Mouse (Mus musculus) thymus, adult 2 months (tissue): ENCODE measurements around the gene Rab5a. TPM values are rescaled to one million over a fixed set of nuclear protein-coding genes. Genes with fewer than 3 reads are reported as not detected.
"Not testable (repeated sequence)": the region's sequence is repeated elsewhere in the genome, so short reads cannot be mapped to it uniquely, and the experiment has no call there.

Source experiments
- DNase-seq: peaks from one replicate; pipeline ENCODE4 v3.0.0; 2021
- H3K27ac ChIP-seq: fragments of 200-500 bp; 2 replicates; pipeline ENCODE4 v1.5.1; 2012; ENCODE audit warnings: low read length, control low read depth; ENCODE audit not compliant: control insufficient read depth, insufficient read depth
- H3K27me3 ChIP-seq: fragments of 200-500 bp; 2 replicates; pipeline ENCODE4 v1.6.1; 2012; ENCODE audit warnings: mild to moderate bottlenecking, low read length, moderate library complexity, mixed read lengths; ENCODE audit not compliant: control insufficient read depth, insufficient read depth
- H3K36me3 ChIP-seq: fragments of 200-500 bp; 2 replicates; pipeline ENCODE4 v1.6.1; 2012; ENCODE audit warnings: mild to moderate bottlenecking, low read length, moderate library complexity; ENCODE audit not compliant: control insufficient read depth, insufficient read depth
- H3K4me1 ChIP-seq: fragments of 200-500 bp; replicated peaks from 2 replicates; pipeline ENCODE4 v1.6.1; 2012; ENCODE audit warnings: low read length; ENCODE audit not compliant: control insufficient read depth, insufficient read depth
- H3K4me3 ChIP-seq: fragments of 200-500 bp; 2 replicates; pipeline ENCODE4 v1.5.1; 2012; ENCODE audit warnings: mild to moderate bottlenecking, low read length, control low read depth, moderate library complexity; ENCODE audit not compliant: control insufficient read depth, insufficient read depth
- CTCF ChIP-seq: fragments of 200-500 bp; IDR thresholded peaks from 2 replicates; pipeline ENCODE4 v1.5.1; 2012; ENCODE audit warnings: mild to moderate bottlenecking, control low read depth, low read length, moderate library complexity, borderline replicate concordance; ENCODE audit not compliant: control insufficient read depth, poor library complexity, insufficient read depth; ENCODE audit errors: extremely low read depth
- POLR2A ChIP-seq: fragments of 200-500 bp; IDR thresholded peaks from 2 replicates; pipeline ENCODE4 v1.6.1; 2012; ENCODE audit warnings: mild to moderate bottlenecking, low read length, control low read depth, moderate library complexity; ENCODE audit not compliant: control insufficient read depth, poor library complexity, insufficient read depth; ENCODE audit errors: extremely low read depth
- WGBS: fragments of 180-500 bp; shearing (Covaris S2); methylation state at CpG from one replicate; pipeline ENCODE4 v1.1.7; 2018; 5-methylcytosine and 5-hydroxymethylcytosine counted together
- polyA plus RNA-seq: library from polyadenylated mRNA; depleted of rRNA; stranded (reverse); fragments of >200 nt; gene quantifications from 2 replicates; pipeline ENCODE4 v1.2.3, GENCODE M21; 2012

Rab5a gene
- polyA plus RNA-seq, 1 experiment = 8.4 TPM

- no peak overlapping the region for H3K27ac ChIP-seq
- WGBS = 92% methylated on average over 2 of the region's 2 CpGs
- no peaks in the 10 kb centered on the region for H3K4me1 ChIP-seq
- no peaks in the 10 kb centered on the region for H3K27me3 ChIP-seq
- no peak for TF ChIP-seq CTCF
- no peak for TF ChIP-seq POLR2A
- no peak for DNase-seq
- no peaks in the 10 kb centered on the region; the same call in 1 of the 2 replicates for H3K36me3 ChIP-seq
- H3K4me3 ChIP-seq = no peak overlapping the region
These were observed 33.4 kb downstream of the Rab5a start for GRCm38 (mm10) chr17:53512311-53512951.

DNA sequence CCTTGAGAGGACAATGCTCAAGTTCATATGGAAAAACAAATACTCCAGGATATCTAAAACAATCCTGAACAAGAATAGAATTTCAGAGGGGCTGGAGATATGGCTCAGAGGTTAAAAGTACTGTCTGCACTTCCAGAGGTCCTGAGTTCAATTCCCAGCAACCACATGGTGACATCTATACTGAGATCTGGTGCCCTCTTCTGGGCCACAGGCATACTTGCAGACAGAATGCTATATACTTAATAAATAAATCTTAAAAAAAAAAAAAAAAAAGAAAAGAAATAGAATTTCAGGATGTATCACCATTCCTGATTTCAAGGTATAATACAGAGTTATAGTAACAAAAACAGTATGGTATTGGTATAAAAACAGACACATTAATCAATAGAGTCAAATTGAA lies 40.3 kb downstream of the Rab5a start:
- H3K27ac ChIP-seq = no peak overlapping the region
- no peaks in the 10 kb centered on the region for H3K4me1 ChIP-seq
- DNase-seq = no peak
- TF ChIP-seq CTCF (no peak), POLR2A (no peak)
- H3K36me3 ChIP-seq = no peaks in the 10 kb centered on the region
- H3K27me3 ChIP-seq = no peaks in the 10 kb centered on the region
- no peak overlapping the region for H3K4me3 ChIP-seq

GRCm38 (mm10) chr17:53520509-53520908 lies 41.5 kb downstream of the Rab5a start:
- no peak for DNase-seq
- H3K27me3 ChIP-seq = no peaks in the 10 kb centered on the region
- H3K27ac ChIP-seq = no peak overlapping the region
- H3K36me3 ChIP-seq = no peaks in the 10 kb centered on the region
- no peaks in the 10 kb centered on the region for H3K4me1 ChIP-seq
- TF ChIP-seq POLR2A (no peak), CTCF (no peak)
- no peak overlapping the region for H3K4me3 ChIP-seq

DNA sequence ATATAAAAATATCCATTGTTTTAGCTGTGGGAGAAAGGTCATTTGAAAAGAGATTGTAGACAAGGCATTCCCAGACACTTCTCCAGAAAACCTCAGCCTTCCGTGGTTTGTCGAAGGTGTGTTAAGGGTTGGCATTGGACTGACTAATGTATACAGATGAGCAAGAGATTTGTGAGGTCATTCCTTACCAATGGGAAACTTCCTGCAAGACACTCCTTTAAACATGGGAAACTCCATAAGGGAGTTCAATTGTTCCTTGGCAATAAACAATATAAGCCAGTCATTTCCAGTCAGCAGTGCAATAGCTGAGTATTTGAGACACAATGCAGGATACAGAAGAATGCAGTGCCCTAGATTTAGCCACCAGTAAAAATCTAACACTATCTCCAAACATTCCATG lies 49.0 kb downstream of the Rab5a start:
- H3K4me3 ChIP-seq = no peak overlapping the region
- no peak for TF ChIP-seq POLR2A
- TF ChIP-seq CTCF = no peak
- no peak overlapping the region for H3K27ac ChIP-seq
- H3K4me1 ChIP-seq = no peaks in the 10 kb centered on the region
- no peak for DNase-seq
- H3K27me3 ChIP-seq = no peaks in the 10 kb centered on the region
- WGBS = 91% methylated on average over 2 of the region's 2 CpGs
- no peaks in the 10 kb centered on the region for H3K36me3 ChIP-seq

DNA sequence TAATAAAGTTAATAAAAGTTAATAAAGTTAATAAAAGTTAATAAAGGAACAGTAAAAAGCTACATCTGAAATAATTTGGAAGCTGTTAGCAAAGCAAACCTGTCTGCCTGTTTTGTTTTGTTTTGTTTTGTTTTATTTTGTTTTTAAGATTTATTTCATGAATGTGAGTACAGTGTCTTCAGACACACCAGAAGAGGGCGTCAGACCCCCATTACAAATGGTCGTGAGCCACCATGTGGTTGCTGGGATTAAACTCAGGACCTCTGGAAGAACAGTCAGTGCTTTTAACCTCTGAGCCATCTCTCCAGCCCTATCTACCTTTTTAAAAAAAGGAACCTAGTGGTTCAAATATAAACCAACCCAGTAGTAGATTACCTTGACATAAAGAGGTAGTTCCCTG lies 52.1 kb downstream of the Rab5a start:
- no peak for TF ChIP-seq CTCF
- no peak for TF ChIP-seq POLR2A
- Histone ChIP-seq H3K4me1 (no peaks in the 10 kb centered on the region), H3K4me3 (no peak overlapping the region), H3K36me3 (no peaks in the 10 kb centered on the region), H3K27ac (no peak overlapping the region), H3K27me3 (no peaks in the 10 kb centered on the region)
- 49% methylated on average over 2 of the region's 2 CpGs for WGBS
- DNase-seq = peak; percentile 3

- Histone ChIP-seq H3K4me3 (no peak overlapping the region), H3K27me3 (no peaks in the 10 kb centered on the region), H3K4me1 (no peaks in the 10 kb centered on the region), H3K36me3 (no peaks in the 10 kb centered on the region), H3K27ac (no peak overlapping the region)
- 62% methylated on average over 2 of the region's 2 CpGs for WGBS
- no peak for DNase-seq
- TF ChIP-seq CTCF = no peak
- no peak for TF ChIP-seq POLR2A
These were observed 53.4 kb downstream of the Rab5a start for GRCm38 (mm10) chr17:53532425-53532824.

DNA sequence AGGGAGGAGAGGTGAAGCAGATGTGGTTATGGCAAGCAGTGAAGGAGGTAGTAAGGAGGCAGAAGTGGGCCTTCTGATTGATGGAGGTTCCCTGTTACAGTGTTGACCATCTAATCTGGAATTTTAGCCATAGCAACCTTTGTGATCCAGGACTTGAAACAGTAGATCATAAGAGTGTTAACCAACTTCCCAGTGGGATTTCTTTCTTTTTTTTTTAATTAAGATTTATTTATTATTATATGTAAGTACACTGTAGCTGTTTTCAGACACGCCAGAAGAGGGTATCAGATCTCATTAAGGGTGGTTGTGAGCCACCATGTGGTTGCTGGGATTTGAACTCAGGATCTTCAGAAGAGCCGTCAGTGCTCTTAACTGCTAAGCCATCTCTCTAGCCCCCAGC lies 60.3 kb downstream of the Rab5a start, which contains the start of gene Pp2d1:
Gene Pp2d1, minus strand, starts transcription at position 101 of the 400 bp plus-strand sequence.
- not testable (repeated sequence) for DNase-seq, H3K4me3 ChIP-seq, H3K36me3 ChIP-seq, H3K27ac ChIP-seq, H3K27me3 ChIP-seq, H3K4me1 ChIP-seq
- 94% methylated on average over 2 of the region's 2 CpGs for WGBS
